Mouse (Mus musculus) cerebellum, adult 8-10 months (tissue): ENCODE data around the gene Trpv1.

Experiments
- DNase-seq: peaks from one replicate; pipeline ENCODE4 v3.0.0; 2022

Trpv1 gene

DNA sequence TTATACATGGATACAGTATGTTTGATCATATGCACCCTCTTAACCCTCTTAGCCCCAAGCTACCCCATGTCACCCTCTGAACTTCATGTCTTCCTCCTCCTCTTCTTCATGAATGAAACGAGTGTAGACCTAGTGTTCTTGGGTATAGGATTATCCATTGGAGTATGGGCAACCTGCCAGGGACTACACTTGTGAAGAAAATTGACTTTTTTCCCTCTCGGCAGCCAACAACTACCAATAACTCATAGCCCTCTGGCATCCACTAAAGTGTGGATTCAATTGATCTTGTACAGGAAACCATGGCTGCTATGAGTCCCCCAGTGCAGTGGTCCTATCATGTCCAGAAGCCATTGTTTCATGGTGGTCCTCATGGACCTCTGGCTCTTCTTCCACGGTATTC lies 2.6 kb downstream of the Trpv1 start:
- DNase-seq = no peak

DNA sequence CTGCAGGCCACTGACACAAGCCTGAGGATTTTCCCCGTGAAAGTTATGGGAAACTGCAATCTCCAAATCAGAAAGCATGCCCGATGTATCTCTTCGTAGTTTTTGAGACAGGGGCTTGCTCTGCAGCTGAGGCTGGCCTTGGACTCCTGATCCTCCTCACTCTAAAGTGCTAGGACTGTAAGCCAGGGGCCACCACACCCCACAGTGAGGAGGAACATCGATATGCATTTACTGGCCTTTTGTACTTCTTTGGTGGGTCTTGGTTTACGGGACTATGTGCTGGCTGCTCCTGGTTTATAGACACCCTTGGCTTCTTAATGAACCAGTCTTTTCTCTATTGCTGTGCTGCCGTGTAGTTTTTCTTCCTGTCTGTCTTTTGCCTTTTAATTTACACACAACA lies 8.1 kb downstream of the Trpv1 start:
- no peak for DNase-seq

DNA sequence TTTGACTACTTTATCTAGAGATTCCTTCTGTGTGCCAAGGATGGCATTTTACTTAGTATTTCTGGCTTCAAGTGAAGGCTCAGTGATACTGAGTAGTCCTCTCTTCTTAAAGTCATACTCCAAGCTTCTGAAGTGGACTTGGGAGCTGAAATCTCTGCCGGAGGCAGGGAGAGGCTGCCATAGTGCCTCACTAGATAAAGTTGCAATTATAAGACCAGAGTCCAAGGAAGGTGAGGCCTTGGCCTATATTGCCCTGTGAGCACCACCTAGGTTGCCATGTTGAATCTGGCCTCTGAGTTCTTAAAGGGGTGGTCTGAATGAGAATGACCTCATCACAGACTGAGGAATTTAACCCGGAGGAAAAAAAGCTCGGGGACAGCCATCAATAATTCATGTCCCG lies 8.7 kb downstream of the Trpv1 start:
- no peak for DNase-seq

DNA sequence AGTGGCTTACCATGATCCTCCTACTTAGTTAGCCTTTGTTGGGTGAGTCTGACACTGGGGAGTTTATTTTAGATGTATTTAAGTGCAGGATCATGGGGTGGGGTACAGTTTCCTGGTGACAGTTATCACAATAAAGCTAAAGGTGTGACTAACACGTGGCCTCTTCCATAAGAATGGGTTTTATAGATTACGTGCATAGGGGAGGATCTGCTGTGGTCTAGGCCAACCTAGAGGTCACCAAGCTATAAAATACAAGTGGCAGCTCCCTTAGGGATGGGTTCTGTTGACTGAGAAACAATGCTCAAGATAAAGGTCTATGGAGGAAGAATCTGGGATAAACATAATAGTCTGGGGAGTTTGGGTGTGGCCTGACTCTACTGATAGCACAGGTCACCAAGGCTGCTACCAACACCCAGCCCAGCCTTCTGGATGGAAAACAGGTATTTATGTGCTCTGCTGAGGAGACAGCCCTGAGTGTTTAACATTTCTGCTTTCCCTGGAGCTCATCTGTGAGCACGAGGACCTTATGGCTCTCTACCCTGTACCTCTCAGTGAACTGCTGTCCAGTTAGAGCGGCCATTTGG lies 23.4 kb downstream of the Trpv1 start:
- no peak for DNase-seq

DNA sequence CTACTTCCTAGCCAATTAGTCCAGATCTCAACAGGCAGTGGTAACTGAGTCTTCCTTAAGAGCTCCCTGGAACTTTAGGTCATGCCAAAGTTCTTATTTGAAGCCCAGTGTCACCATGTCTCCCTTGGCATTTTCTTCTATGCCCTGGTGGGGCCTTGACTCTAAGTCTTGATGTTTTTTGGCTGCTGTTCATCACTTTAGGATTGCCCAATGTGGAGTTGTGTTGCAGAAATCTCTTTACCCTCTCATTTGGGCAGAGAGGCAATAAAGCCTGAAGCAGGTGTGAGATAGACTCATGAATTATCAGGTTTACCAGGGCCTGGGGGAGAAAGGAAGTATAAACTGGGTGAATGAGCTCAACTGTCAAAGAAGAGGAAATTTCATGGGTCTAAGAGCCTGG lies 24.6 kb downstream of the Trpv1 start:
- no peak for DNase-seq

DNA sequence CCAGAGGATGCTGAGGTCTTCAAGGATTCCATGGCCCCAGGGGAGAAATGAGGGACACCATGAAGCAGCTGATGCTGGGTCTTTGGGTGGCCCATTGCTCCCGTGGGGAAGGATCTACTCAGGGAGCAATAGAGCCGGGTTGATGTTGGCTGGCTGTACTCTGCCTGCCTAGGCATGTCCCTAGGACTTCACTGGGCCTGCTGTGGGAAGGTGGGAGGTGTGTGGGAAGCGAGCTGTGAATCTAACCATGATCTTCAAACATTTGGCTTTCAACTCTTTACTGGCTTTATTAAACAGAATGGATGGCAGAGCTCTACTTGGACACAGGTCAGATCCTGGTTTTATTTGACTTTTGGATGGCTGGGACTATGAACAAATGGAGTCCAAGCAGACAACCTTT lies 26.4 kb downstream of the Trpv1 start:
- DNase-seq = no peak

DNA sequence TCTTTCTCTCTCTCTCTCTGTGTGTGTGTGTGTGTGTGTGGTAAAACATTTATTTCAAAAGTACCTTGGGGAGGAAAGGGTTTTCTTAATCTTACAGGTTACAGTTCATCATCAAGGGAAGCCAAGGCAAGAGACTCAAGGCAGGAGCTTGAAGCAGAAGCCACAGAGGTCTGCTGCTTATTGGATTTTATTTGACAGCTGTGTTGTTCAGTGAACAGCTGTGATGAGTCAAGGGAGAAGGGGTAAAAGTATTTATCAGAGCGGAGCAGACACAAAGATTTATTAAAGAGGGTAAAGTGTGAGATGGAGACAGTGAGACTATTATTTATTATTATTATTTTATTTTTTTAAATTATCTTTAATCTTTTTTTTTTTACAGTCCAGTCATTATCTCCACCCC lies 27.3 kb downstream of the Trpv1 start:
- DNase-seq = no peak

DNA sequence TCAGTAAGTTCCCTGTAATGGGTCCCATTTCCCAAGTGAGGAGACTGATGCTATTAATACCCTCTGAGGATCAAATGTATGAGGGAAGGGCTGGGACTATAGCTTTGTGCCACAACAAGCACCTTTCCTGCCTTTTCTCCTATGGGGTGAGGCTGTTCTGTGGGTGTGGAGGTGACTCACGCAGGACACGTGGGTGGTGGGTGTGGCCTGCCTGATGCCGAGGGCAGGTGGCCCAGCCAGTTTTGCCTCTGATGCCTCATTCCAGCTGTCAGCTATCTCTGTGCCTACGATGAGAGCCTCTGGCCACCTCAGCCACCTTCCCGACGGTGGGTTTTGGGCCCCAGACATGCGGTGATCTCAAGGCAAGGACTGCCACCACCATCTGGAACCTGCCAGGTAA lies 33.2 kb downstream of the Trpv1 start, which contains the start of gene Trpv3:
Gene Trpv3 (plus strand): TSS at position 122 of the 400 bp plus-strand sequence.
- DNase-seq = no peak

DNA sequence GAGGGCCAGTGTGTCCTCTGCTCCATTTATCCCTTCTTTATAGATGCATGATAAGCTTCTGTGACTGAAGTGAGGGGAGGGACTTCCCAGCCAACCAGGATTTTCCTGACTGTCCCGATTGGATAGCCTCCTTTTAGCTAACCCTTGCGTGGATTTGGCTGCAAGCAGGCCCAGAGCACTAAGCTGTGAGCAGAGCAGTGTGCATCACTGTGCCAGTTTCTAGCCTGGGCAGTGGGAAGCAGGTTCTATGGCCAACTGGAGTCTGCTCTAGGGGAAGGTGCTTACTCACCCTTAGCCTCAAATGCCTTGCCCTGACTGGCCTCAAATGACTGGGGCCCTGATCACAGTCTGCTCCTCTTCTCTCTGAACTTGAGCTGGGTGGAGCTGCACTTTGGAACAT lies 40.7 kb downstream of the Trpv1 start:
- DNase-seq = no peak

DNA sequence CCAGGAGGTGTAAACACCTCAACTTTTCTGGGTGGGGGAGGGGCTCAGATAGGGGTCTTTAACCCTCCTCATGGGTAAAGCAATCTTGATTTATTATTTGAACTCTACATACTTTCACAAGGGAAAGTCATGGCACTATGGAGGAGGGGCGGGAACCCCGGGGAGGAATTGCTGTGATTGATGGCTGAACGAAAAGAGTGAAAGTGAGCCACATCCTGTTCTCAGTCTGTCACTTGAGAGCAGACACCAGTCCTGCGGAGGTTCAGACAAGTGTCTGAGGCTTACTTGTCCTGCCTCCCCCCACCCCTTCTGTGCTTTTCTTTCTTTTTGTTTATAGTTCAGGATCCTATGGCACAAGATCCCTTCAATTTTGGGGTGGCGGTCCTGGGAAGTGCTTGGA lies 46.6 kb downstream of the Trpv1 start:
- no peak for DNase-seq

DNA sequence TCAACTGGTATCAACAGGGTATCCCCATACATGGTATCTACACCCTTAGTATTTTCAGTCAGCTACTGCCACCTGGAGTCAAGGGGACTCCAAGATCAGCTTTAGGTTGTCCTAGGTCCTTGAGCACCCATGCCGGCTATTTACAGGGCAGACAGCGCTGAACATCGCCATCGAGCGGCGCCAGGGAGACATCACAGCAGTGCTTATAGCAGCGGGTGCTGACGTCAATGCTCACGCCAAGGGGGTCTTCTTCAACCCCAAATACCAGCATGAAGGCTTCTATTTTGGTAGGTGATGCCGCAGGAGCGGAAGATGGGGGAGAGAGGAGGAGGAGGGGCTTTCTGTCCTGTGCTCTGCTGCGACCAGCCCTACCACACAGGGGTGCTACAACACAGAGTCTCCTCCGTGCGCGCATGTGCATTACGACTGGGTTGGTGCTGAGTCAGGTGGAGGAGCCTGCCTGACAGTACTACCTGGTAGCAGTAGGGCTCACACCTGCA lies 47.5 kb downstream of the Trpv1 start:
- peak; percentile 34 for DNase-seq

DNA sequence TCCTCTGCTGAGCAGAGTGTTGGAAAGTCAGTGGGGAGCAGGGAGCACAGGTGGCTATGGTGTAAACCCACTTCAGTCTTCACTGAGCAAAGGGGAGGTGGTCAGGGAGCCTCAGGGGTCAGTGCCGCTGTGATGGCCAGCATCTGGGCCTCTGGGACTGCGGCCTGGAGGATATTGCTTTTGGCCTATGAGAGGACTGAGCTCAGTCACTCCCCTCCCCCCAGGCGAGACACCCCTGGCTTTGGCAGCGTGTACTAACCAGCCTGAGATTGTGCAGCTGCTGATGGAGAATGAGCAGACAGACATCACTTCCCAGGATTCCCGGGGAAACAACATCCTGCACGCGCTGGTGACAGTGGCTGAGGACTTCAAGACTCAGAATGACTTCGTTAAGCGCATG lies 49.3 kb downstream of the Trpv1 start:
- no peak for DNase-seq

DNA sequence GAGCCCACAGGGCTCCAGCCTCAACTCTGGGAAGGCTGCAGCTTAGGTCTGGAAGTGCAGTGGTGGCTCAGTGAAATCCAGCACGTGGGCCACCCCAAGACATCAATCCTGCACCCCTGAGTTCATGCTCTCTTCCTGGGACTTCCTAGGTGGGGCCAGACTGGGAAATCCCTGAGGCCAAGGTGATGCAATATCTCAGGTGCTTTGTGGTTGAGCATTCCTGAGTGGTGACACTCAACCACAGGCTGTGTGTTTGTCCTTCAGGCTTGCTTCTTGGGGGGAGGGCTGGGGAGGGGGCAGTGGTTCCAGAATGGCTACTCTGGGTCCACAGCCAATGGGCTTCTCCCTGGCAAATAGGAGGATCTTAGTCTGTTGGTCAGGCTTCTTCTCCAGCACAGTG lies 49.8 kb downstream of the Trpv1 start:
- no peak for DNase-seq

DNA sequence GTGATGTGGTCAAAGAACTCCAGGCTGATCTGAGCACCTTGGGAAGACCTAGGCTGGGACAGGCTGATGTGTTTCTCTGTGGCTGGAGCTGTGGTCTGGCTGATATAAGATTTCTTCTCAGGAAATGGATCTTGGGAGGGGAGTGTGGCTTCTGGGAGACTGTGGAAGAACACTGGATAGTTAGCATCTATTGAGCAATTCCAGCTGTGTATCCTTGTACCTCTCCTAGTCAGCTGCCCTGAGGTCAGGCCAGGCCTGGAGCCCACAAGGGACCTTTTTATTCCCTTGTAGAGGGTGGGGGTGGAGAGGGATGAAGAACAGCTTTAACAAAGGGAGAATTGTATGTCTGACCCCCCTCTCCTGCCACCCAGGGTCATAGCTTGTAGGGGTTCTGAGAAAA lies 50.3 kb downstream of the Trpv1 start:
- no peak for DNase-seq

DNA sequence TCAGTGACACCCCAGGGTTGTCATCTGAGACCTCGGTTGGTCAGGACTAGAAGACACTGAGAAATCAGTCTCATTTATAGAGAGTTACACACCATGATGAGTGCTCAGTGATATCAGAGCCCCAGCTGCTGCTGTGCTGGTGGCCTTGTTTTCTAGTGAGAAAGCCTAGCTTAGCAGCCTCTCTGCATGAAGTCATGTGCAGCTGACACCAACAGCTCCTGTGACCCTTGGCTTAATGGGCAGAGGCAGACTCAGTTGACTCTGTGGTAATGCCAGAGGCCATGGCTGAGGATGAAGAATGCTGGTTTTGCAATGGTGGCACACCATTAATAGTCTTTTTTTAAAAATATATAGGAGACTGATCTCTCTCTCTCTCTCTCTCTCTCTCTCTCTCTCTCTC lies 55.5 kb downstream of the Trpv1 start:
- DNase-seq = no peak

DNA sequence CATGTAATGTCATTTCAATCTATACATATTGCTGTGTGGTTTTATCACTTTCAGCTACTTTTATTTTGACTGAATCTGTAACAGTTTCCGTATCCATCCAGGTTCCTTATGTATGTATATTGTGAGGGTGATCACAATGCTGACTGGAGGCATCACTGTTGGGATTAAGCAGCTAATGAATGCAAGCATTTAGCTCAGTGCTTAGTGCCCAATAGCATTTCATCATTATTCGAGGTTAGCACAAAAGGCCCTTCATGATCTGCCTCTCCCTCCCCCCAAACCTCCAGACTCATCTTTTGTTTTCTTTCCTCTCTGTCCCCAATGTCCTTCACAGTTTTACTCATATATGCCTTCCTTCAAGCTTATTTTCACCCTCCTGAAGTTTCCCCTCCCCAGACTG lies 69.0 kb downstream of the Trpv1 start:
- no peak for DNase-seq
